Mouse (Mus musculus) hindbrain, embryonic 15.5 days (tissue): ENCODE measurements around the gene Cfap54. TPM values are rescaled to one million over a fixed set of nuclear protein-coding genes. Genes with fewer than 3 reads are reported as not detected.
A peak's percentile ranks its signal among the peaks of the same experiment; 100 is the strongest.

ENCODE experiments used
- ATAC-seq: fragments of 200-750 bp; cut with Nextera tagmentation; 2 replicates; pipeline ENCODE4 v1.8.0; 2017; ENCODE audit warnings: low read depth, moderate number of reproducible peaks, moderate TSS enrichment; ENCODE audit not compliant: low FRiP score
- H3K27ac ChIP-seq: fragments of 300-500 bp; sonication (generic); replicated peaks from 2 replicates; pipeline ENCODE4 v1.5.1; 2015; ENCODE audit warnings: mild to moderate bottlenecking, inconsistent platforms
- H3K27me3 ChIP-seq: fragments of 300-500 bp; sonication (generic); 2 replicates; pipeline ENCODE4 v1.6.1; 2015; ENCODE audit warnings: control low read depth, inconsistent platforms
- H3K36me3 ChIP-seq: fragments of 300-500 bp; sonication (generic); 2 replicates; pipeline ENCODE4 v1.6.1; 2015; ENCODE audit warnings: control low read depth, inconsistent platforms
- H3K4me1 ChIP-seq: fragments of 300-500 bp; sonication (generic); replicated peaks from 2 replicates; pipeline ENCODE4 v1.6.1; 2015; ENCODE audit warnings: control low read depth, inconsistent platforms
- H3K4me2 ChIP-seq: fragments of 300-500 bp; sonication (generic); 2 replicates; pipeline ENCODE4 v1.6.1; 2015; ENCODE audit warnings: moderate library complexity, mild to moderate bottlenecking, inconsistent platforms
- H3K4me3 ChIP-seq: fragments of 300-500 bp; sonication (generic); 2 replicates; pipeline ENCODE4 v1.5.1; 2015; ENCODE audit warnings: mild to moderate bottlenecking, inconsistent platforms
- H3K9ac ChIP-seq: fragments of 300-500 bp; sonication (generic); 2 replicates; pipeline ENCODE4 v1.6.1; 2015; ENCODE audit warnings: inconsistent platforms
- H3K9me3 ChIP-seq: fragments of 300-500 bp; sonication (generic); 2 replicates; pipeline ENCODE4 v1.6.1; 2016; ENCODE audit warnings: control low read depth, inconsistent platforms
- WGBS: fragments of 180-500 bp; shearing (Covaris S2); methylation state at CpG from one replicate; pipeline ENCODE4 v1.1.7; 2015; 5-methylcytosine and 5-hydroxymethylcytosine counted together
- polyA plus RNA-seq: library from polyadenylated mRNA; unstranded; fragments of >200 nt; fragmentation: Nextera tagmentation; extraction: Ambion mirVana; gene quantifications from 2 replicates; pipeline ENCODE4 v1.2.1, GENCODE M21; 2015

Gene Cfap54
- 2.8 and 3.3 TPM in 2 replicates for polyA plus RNA-seq

DNA sequence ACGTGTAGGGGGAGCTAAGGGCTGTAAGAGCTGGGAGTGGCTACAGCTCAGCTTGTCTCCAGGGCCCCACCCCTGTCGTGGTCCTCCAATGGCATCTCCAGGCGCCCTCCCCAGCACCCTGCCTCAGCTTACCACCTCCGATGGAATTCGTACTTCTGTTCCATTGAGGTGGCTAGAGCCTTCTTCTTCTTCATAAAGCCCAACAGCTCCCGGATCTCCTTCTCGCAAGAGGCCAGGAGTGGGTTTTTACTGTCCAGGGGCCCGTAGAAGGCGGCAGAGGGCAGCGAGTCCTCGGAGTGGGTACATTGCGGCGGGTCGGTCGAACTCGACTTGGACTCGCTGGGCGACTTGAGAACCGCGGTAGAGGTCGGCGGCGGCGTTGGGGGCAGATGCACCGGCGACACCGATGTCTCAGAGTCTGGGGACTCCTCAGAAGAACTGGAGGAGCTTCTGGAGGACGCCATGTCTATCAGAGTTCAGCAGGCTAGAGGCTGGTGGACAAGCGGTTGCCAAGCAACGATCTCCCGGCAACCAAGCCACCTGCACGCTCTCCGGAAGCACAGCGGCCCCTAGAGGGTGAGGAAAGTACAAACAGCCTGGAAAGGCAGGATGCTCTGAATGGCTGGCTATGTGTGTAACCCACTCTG is at the start of gene Cfap54:
Gene Cfap54, minus strand, starts transcription at position 486 of the 647 bp plus-strand sequence.
- H3K9me3 ChIP-seq = no peaks in the 10 kb centered on the region
- H3K27ac ChIP-seq = peak within 1 kb of the TSS; percentile 48
- no peaks in the 10 kb centered on the region for H3K36me3 ChIP-seq
- H3K9ac ChIP-seq = peak within 1 kb of the TSS; percentile 45; the same call in 1 of the 2 replicates
- under 1% methylated on average over 34 of the region's 34 CpGs for WGBS
- H3K4me3 ChIP-seq = peak within 1 kb of the TSS; percentile 67
- ATAC-seq = peak; percentile 88
- H3K4me2 ChIP-seq = peak within 1 kb of the TSS; percentile 81
- H3K27me3 ChIP-seq = no peaks in the 10 kb centered on the region
- H3K4me1 ChIP-seq = peaks cover 31% of the 10 kb centered on the region

DNA sequence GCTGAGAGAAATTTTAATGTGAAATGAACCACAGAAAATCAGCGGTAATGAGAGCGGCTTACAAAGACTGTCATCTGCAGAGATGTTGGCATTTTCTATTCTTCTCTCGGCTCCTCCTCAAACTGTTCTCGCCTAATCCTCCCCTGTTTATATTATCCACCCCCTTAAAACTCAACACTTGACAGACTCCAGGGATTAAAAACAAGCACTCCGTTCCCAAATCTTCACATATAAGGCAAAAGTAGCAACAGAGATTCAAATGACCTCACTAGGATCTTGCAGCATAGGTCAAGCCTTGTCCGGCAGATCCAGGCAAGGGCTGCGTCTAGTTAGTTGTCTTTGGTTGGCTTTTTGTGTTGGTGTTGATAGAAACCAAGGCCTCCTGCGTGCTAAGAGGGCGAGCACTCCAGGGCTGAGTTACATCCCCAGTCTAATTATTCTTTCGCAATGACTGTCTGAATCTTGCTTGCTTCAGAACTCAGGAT is 49.1 kb upstream of the Cfap54 start:
- no peak for ATAC-seq
- Histone ChIP-seq H3K36me3 (no peaks in the 10 kb centered on the region), H3K4me2 (no peak overlapping the region), H3K27me3 (no peaks in the 10 kb centered on the region), H3K27ac (0 out of 2 replicates have a peak overlapping the region, but pooled peaks have one; percentile 27), H3K4me3 (no peak overlapping the region), H3K9me3 (no peaks in the 10 kb centered on the region), H3K4me1 (no peaks in the 10 kb centered on the region), H3K9ac (no peak overlapping the region)
- WGBS = 68% methylated on average over 10 of the region's 10 CpGs

DNA sequence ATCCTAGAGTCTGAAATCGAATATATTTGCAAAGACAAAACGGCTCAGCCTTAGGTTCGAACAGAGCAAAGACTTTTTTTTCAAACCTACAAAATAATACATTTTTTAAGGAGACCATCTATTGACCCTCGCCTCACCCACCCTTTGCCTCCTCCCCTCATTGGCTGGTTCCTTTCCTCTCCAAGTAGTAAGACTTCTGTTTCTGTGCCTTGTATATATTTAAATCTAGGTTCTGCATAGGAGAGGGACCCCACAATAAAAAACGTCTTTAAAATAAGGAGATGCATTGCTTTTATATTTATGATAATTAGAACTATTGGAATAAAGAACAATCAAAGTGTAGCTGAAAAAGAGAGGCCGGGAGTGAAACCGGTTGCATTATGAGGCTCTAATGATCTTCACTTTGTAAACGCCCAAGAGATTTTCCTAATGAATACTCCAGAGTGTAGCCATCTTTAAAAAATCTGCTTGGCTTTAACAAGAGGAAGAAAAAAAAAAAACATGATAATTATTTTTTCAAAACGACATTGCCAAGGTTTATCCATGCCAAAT is 48.6 kb upstream of the Cfap54 start:
- no peak overlapping the region for H3K4me2 ChIP-seq
- no peak overlapping the region for H3K4me3 ChIP-seq
- no peaks in the 10 kb centered on the region for H3K4me1 ChIP-seq
- H3K27me3 ChIP-seq = no peaks in the 10 kb centered on the region
- no peak for ATAC-seq
- WGBS = 60% methylated on average over 9 of the region's 9 CpGs
- H3K9ac ChIP-seq = no peak overlapping the region
- H3K27ac ChIP-seq = no peak overlapping the region
- H3K9me3 ChIP-seq = no peaks in the 10 kb centered on the region
- no peaks in the 10 kb centered on the region for H3K36me3 ChIP-seq

DNA sequence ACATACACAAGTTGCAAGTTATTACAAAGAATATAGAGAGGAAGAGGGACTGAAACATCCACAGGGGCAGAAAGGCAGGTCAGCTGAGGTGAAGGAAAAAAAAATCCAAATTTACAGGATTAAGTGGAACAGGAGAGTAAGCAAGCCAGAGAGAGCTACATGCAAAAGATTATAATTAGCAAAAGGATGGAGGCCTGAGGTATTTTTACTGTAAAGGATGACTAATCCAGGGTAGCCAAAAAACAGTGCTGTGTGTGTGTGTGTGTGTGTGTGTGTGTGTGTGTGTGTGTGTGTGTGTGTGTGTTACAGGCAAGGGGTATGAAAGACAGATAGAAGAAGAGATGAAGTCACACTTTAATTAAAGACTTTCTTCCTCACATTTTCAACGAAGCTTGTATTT is 47.9 kb upstream of the Cfap54 start:
- H3K36me3 ChIP-seq = no peaks in the 10 kb centered on the region
- H3K9me3 ChIP-seq = no peaks in the 10 kb centered on the region
- H3K4me2 ChIP-seq = no peak overlapping the region
- WGBS = 81% methylated on average over 1 of the region's 1 CpGs
- no peak overlapping the region for H3K4me3 ChIP-seq
- ATAC-seq = no peak
- H3K27ac ChIP-seq = no peak overlapping the region
- no peak overlapping the region for H3K9ac ChIP-seq
- H3K27me3 ChIP-seq = no peaks in the 10 kb centered on the region
- H3K4me1 ChIP-seq = no peaks in the 10 kb centered on the region

DNA sequence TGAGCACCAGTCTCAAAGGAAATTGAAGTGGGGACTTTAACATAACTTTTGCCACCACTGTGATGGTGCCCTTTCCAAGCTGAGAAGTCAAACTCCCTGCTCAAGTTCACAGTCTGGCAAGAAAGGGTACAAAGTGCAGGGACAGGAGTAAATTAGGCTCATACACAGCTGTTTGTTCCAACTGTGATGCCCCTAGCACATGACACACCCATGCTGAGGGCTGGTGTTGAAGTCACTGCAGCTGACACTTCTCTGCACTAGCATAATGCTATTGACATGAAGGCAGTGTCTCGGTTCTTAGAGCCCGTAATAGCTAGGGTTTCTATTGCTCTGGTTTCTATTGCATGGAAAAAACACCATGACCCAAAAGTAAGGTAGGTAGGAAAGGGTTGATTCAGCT is 47.1 kb upstream of the Cfap54 start:
- Histone ChIP-seq H3K9ac (no peak overlapping the region), H3K4me1 (no peaks in the 10 kb centered on the region; the same call in 1 of the 2 replicates), H3K27ac (no peak overlapping the region), H3K27me3 (no peaks in the 10 kb centered on the region), H3K4me2 (no peak overlapping the region), H3K9me3 (no peaks in the 10 kb centered on the region), H3K4me3 (no peak overlapping the region), H3K36me3 (no peaks in the 10 kb centered on the region)
- WGBS = 89% methylated on average over 2 of the region's 2 CpGs
- no peak for ATAC-seq

DNA sequence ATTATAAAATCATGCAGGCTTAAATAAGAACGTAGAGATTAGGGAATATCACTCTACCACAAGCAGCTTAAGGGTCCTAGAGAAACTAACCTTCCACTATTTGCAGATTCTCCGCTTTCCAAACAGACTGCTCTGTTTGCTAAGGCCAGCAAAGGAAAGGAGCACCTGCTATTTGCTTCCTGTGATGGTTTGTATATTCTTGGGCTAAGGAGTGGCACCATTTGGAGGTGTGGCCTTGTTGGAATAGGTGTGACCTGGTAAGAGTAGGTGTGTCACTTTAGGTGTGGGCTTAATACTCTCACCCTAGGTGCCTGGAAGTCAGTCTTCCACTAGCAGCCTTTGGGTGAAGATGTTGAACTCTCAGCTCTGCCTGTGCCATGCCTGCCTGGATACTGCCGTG is 44.6 kb upstream of the Cfap54 start:
- Histone ChIP-seq H3K36me3 (no peaks in the 10 kb centered on the region), H3K27ac (no peak overlapping the region), H3K4me1 (peaks cover 6% of the 10 kb centered on the region; the same call in 1 of the 2 replicates), H3K9ac (no peak overlapping the region), H3K27me3 (no peaks in the 10 kb centered on the region), H3K4me3 (no peak overlapping the region), H3K4me2 (no peak overlapping the region), H3K9me3 (no peaks in the 10 kb centered on the region)
- no peak for ATAC-seq
- 86% methylated on average over 3 of the region's 3 CpGs for WGBS

DNA sequence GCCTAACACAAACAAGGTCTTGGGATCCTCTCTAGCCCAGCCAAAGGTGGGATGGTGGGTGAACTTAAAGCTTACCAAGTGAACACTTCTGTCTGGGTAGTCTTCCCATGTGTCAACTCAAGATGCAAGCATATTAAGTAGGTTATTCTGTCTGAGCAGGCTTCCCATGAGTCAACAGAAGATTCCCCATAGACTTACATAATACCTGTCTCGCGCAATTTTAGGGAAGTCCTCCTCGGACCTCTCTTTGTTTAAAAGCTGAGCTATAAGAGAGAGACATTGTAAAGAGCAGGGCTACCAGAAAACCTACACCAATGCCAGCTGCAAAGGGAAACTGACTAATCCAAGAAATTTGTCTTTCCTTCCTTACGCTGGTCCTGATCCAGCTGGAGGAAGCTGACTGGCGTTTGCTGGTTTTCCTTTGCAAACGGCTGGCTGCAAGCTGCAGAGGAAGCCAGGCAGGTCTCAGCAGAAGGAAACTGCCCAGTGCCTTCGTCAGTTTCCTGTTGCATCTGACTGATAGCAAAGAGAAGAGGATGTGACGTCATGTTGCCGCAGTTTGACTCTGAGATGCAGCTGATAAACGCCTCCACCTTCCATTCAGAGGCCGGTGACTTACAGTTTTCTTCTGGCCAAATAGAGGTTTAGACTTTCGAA is 42.7 kb upstream of the Cfap54 start:
- no peaks in the 10 kb centered on the region for H3K27me3 ChIP-seq
- no peak overlapping the region for H3K9ac ChIP-seq
- peaks cover 6% of the 10 kb centered on the region; the same call in 1 of the 2 replicates for H3K4me1 ChIP-seq
- H3K36me3 ChIP-seq = no peaks in the 10 kb centered on the region
- H3K9me3 ChIP-seq = no peaks in the 10 kb centered on the region
- WGBS = 76% methylated on average over 12 of the region's 12 CpGs
- no peak overlapping the region for H3K4me2 ChIP-seq
- no peak overlapping the region for H3K27ac ChIP-seq
- ATAC-seq = no peak
- no peak overlapping the region for H3K4me3 ChIP-seq

DNA sequence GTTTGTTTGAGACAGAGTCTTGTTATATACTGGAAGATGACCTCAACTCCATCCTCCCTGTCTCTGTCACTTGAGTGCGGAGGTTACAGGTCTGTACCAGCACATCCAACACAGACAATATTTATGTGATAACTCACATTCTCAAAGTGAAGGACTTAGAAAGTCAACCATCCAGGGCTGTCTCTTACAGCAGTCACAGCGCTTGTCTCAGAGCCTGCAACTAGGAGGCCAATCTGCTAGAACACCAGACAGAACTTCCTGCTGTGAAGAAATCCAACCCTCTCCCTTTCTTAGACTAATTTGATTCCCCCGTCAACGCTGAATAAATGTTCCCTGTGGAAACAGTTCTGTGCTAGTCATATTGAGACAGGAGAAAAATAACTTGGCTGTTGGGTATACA is 41.9 kb upstream of the Cfap54 start:
- H3K4me3 ChIP-seq = no peak overlapping the region
- peaks cover 6% of the 10 kb centered on the region; the same call in 1 of the 2 replicates for H3K4me1 ChIP-seq
- H3K4me2 ChIP-seq = no peak overlapping the region
- no peaks in the 10 kb centered on the region for H3K27me3 ChIP-seq
- H3K27ac ChIP-seq = no peak overlapping the region
- WGBS = 67% methylated on average over 4 of the region's 4 CpGs
- no peaks in the 10 kb centered on the region for H3K36me3 ChIP-seq
- H3K9ac ChIP-seq = no peak overlapping the region
- ATAC-seq = no peak
- no peaks in the 10 kb centered on the region for H3K9me3 ChIP-seq

DNA sequence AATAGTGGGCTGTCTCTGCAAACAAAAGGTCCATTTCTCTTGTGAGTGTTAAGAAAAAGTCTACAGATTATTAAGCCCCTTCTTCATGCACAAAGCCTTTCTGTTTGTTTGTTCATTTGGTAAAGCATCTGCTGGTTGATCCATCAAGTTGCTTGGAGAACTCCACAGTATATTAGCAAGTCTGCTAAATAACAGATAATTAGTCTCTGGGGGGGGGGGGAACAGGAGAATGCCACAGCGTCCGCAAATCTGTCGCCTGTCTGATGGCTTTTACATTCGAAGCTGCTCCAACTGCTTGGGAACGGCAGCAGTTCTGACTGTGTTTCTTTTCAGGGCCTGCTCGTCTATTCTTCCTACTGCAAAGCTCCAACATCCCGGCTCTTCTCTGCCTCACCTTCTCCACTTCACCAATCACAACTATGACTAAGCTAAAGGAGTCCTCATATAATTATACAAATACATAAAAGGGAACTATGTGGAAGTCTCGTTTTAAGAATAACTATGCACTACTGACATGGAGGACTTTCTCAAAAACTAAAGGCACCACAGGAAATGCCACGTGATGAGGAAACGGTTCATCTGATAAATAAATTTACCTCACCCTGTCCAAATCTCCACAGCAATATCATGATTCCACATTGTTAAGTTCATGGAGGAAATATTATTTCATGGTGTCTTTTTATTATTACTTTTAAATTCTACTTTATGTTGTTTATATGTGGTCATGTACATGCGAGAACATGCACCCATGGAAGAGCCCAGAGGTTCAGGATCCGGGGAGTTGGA is 41.2 kb upstream of the Cfap54 start:
- Histone ChIP-seq H3K27me3 (no peaks in the 10 kb centered on the region), H3K4me1 (peaks cover 6% of the 10 kb centered on the region; the same call in 1 of the 2 replicates), H3K4me3 (no peak overlapping the region), H3K36me3 (no peaks in the 10 kb centered on the region), H3K9me3 (no peaks in the 10 kb centered on the region), H3K9ac (no peak overlapping the region), H3K4me2 (no peak overlapping the region), H3K27ac (no peak overlapping the region)
- WGBS = 57% methylated on average over 12 of the region's 12 CpGs
- ATAC-seq = no peak

DNA sequence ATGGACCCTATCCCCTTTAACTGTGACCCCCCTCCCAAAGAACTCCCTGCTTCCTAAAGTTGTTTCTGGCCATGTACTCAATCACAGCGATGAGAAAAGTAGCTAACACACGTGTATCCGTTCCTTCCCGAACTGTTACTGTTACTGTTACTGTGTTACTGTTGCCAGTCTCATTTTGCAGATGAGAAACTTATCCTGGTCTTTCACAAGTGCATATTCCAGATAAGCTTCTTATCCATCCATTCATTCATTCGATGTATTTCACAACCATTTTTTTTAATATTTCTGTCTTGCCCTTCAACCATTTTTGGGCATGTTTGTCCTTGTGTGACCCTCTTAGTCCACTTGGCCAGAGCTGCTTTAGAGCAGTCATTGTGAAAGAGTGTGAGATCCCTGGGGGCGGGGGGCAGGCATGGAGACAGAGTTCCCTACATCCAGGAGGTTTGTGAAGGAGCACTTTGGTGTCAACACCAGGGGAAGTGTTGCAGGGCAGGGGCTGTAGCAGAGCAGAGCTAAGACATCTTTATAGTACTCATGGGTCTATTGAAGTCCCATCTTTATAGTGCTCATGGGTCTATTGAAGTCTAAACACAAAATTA is 39.9 kb upstream of the Cfap54 start:
- no peak overlapping the region for H3K4me2 ChIP-seq
- H3K9me3 ChIP-seq = no peaks in the 10 kb centered on the region
- 93% methylated on average over 6 of the region's 6 CpGs for WGBS
- H3K27ac ChIP-seq = no peak overlapping the region
- H3K36me3 ChIP-seq = no peaks in the 10 kb centered on the region
- H3K9ac ChIP-seq = no peak overlapping the region
- no peak overlapping the region for H3K4me3 ChIP-seq
- ATAC-seq = no peak
- no peaks in the 10 kb centered on the region for H3K27me3 ChIP-seq
- H3K4me1 ChIP-seq = peaks cover 6% of the 10 kb centered on the region; the same call in 1 of the 2 replicates

DNA sequence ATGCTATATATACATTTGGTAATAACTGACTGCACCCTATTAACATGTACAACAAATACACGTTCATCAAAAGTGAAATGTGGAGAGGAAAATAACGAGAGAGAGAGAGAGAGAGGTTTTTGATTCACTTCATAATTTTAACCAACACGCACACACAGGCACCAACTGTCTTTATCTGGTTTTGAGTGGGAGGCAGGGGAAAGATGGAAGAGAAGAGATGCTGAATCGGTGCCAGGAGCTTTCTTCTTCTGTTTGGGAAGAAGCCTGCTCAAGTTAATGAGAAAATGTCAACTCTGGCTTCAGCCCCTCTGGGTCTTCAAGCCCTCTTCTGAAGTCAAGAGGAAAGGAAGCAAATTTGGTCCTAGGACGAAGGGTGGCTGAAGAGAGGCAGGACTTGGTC is 38.4 kb upstream of the Cfap54 start:
- Histone ChIP-seq H3K9me3 (no peaks in the 10 kb centered on the region), H3K4me2 (no peak overlapping the region), H3K9ac (no peak overlapping the region), H3K4me1 (peaks cover 6% of the 10 kb centered on the region; the same call in 1 of the 2 replicates), H3K27ac (no peak overlapping the region), H3K27me3 (no peaks in the 10 kb centered on the region), H3K4me3 (no peak overlapping the region), H3K36me3 (no peaks in the 10 kb centered on the region)
- ATAC-seq = no peak
- 64% methylated on average over 5 of the region's 5 CpGs for WGBS
